Mouse (Mus musculus) C2C12 (cell line): ENCODE data around the gene Fanci. TPM values are rescaled to one million over a fixed set of nuclear protein-coding genes. Genes with fewer than 3 reads are reported as not detected.

Source experiments
- H3K27me3 ChIP-seq: one replicate; pipeline ENCODE4 v1.6.1; 2011; ENCODE audit not compliant: control insufficient read depth, insufficient read depth, insufficient read length
- H3K36me3 ChIP-seq: one replicate; pipeline ENCODE4 v1.6.1; 2011; ENCODE audit not compliant: control insufficient read depth, insufficient read depth
- H3K4me3 ChIP-seq: one replicate; pipeline ENCODE4 v1.5.1; 2011; ENCODE audit warnings: mild to moderate bottlenecking, control low read depth; ENCODE audit not compliant: poor library complexity, insufficient read depth, severe bottlenecking
- H3K79me2 ChIP-seq: one replicate; pipeline ENCODE4 v1.6.1; 2011; ENCODE audit not compliant: control insufficient read depth, insufficient read depth
- H3K79me3 ChIP-seq: one replicate; pipeline ENCODE4 v1.6.1; 2011; ENCODE audit warnings: low read depth, control low read depth
- H3ac ChIP-seq: one replicate; pipeline ENCODE3; 2011; ENCODE audit warnings: low read depth; ENCODE audit not compliant: control insufficient read depth, insufficient read length
- CEBPB ChIP-seq: IDR thresholded peaks from one replicate; pipeline ENCODE4 v1.6.1; 2011; ENCODE audit warnings: low read depth, mild to moderate bottlenecking, control low read depth, moderate library complexity
- CTCF ChIP-seq: IDR thresholded peaks from one replicate; pipeline ENCODE4 v1.5.1; 2011; ENCODE audit not compliant: control insufficient read depth, insufficient read depth, insufficient read length
- FOSL1 ChIP-seq: IDR thresholded peaks from one replicate; pipeline ENCODE4 v1.8.0; 2011; ENCODE audit warnings: mild to moderate bottlenecking, low read length; ENCODE audit not compliant: poor library complexity, insufficient read depth, severe bottlenecking
- MAX ChIP-seq: IDR thresholded peaks from one replicate; pipeline ENCODE4 v1.6.1; 2011; ENCODE audit warnings: mild to moderate bottlenecking, control low read depth
- MYOD1 ChIP-seq: IDR thresholded peaks from one replicate; pipeline ENCODE4 v1.6.1; 2011; ENCODE audit warnings: low read depth; ENCODE audit not compliant: control insufficient read depth, insufficient read length
- MYOG ChIP-seq: IDR thresholded peaks from one replicate; pipeline ENCODE4 v1.6.1; 2011; ENCODE audit not compliant: control insufficient read depth, insufficient read length; ENCODE audit errors: extremely low read depth
- USF1 ChIP-seq: IDR thresholded peaks from one replicate; pipeline ENCODE4 v1.6.1; 2011; ENCODE audit warnings: low read depth, mild to moderate bottlenecking, control low read depth, moderate library complexity
- long read RNA-seq, 2 experiments: library from polyadenylated mRNA; unstranded; transcript quantifications; one replicate each; pipeline ENCODE4 v2.0.0; 2019 to 2020
- polyA plus RNA-seq: library from polyadenylated mRNA; unstranded; fragments of >200 nt; fragmentation: generic; extraction: Trizol; gene quantifications from one replicate; pipeline ENCODE4 v1.2.1, GENCODE M21; 2012; ENCODE audit warnings: missing spikeins

Fanci gene
- polyA plus RNA-seq, result 4.3 TPM
- long read RNA-seq, experiment 1, partial matches to known transcripts, result 0 of 1 reads
- long read RNA-seq, experiment 1, other reads (novel, unspliced or antisense), result 1 of 1 reads
- long read RNA-seq, experiment 2, full-length matches to known transcripts, result 45 of 70 reads
- long read RNA-seq, experiment 2, partial matches to known transcripts, result 1 of 70 reads
- long read RNA-seq, experiment 2, other reads (novel, unspliced or antisense), result 24 of 70 reads

DNA sequence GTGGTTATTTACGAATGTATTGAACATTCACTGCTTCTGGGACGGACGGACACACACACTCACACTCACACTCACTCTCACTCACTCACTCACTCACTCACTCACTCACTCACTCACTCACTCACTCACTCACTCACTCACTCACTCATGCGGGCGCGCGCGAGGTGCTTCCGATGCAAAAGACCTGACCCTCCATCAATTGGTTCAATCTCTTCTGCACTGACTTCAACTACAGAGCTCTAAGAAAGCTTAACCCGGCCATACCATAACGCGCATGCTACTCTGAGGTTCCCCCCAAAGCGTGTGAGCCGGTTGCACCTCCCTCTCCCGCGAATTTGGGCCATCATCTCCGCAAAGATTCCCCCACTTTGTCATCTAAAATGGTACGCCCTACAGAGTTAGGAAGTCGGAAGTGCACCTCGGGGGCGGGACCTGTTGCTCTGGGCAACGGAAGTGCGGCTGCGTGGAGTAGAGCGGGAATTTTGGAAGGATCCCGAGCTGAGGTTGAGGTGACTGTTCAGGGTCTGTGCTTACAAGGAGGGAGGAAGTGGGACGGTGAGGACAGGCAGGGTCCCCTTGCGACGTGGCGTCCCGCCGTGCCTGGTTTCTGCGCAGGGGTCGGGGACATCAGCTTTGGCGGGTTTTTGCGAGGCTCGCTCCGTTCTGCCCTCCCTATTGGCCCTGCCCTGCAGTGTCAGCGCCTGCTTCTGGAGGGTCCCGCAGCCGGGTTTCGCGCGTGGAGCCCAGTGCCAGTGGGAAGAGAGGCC is at the start of gene Fanci:
Gene Fanci, plus strand, starts transcription at position 47 of the 767 bp plus-strand sequence.
- H3K36me3 ChIP-seq, result no peaks in the 10 kb centered on the region
- H3K79me2 ChIP-seq, result peaks cover 7% of the 10 kb centered on the region
- H3K27me3 ChIP-seq, result no peaks in the 10 kb centered on the region
- H3ac ChIP-seq, result peak within 1 kb of the TSS; percentile 81
- H3K4me3 ChIP-seq, result peak within 1 kb of the TSS; percentile 52
- peaks cover 3% of the 10 kb centered on the region for H3K79me3 ChIP-seq
- peak; percentile 47 for TF ChIP-seq MAX
- TF ChIP-seq MYOD1, result no peak

DNA sequence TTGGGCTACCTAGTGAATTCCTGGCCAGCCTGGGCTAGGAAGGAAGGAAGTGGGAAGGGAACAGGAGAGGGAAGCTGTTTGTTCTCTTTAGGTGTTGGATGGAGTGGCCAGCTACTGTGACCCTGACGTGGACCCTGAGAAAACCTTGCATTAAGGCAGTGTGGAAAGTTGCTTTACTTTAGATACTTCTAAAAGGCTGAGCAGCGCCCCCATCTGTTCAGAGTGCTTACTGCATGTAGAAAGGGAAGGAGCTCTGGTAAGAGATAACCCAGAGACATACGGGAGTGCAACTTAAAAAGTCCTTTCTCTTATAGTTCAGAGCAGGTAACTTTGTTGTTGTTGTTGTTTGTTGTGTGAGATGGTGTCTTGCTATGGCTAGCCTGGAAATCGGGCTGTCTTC is 45.8 kb upstream of the Fanci start:
- H3ac ChIP-seq, result no peak overlapping the region
- H3K79me3 ChIP-seq, result peaks cover 6% of the 10 kb centered on the region
- no peaks in the 10 kb centered on the region for H3K27me3 ChIP-seq
- H3K36me3 ChIP-seq, result peaks cover 46% of the 10 kb centered on the region
- peaks cover 28% of the 10 kb centered on the region for H3K79me2 ChIP-seq
- no peak overlapping the region for H3K4me3 ChIP-seq
- TF ChIP-seq USF1 (no peak), MAX (no peak), CTCF (peak; percentile 11), MYOG (no peak), CEBPB (no peak)

GRCm38 (mm10) chr7:79346555-79347075 is 45.1 kb upstream of the Fanci start:
- no peak overlapping the region for H3K4me3 ChIP-seq
- TF ChIP-seq USF1, result no peak
- no peak for TF ChIP-seq MYOG
- TF ChIP-seq MYOD1, result no peak
- no peak for TF ChIP-seq CEBPB
- no peak for TF ChIP-seq FOSL1
- no peak for TF ChIP-seq CTCF
- no peak for TF ChIP-seq MAX
- H3K36me3 ChIP-seq, result peaks cover 48% of the 10 kb centered on the region
- no peak overlapping the region for H3ac ChIP-seq
- peaks cover 6% of the 10 kb centered on the region for H3K79me3 ChIP-seq
- no peaks in the 10 kb centered on the region for H3K27me3 ChIP-seq
- peaks cover 28% of the 10 kb centered on the region for H3K79me2 ChIP-seq

DNA sequence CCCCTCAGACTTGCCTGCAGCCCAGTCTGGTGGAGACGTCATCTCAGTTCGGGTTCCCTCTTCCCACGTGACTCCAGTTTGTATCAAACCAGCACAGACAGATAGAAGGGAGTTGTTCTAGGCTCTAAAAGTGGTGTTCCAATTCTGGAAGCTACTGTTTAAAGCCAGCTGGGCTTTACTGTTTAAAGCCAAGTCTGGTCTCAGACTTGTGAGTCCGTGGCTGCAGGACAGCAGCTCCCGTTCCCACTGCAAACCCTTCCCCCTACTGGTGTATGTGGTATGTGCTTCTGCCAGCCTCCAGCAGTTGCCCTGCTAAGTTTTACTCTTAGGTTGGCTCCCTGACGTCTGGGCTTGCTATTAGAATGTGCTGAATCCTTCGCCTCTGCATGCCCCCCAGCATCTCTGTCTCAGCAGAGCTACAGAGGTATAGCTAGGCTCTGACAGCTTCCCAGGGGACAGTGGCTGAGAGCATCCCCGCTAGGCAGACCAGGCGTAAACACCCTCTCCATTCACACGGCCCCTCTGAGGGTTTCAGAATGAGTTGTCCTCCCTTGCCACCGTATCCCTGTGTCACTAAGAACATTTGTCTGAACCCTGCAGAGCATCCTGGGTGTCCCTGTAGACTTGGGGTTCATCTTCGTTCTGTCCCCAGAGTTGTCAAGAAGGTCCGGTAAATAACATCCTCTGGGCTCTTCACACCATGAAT is 44.5 kb upstream of the Fanci start:
- no peak for TF ChIP-seq CEBPB
- no peak for TF ChIP-seq USF1
- TF ChIP-seq MYOG, result no peak
- no peak for TF ChIP-seq CTCF
- TF ChIP-seq MAX, result no peak
- no peak for TF ChIP-seq FOSL1
- no peak for TF ChIP-seq MYOD1
- Histone ChIP-seq H3K36me3 (peaks cover 54% of the 10 kb centered on the region), H3ac (no peak overlapping the region), H3K27me3 (no peaks in the 10 kb centered on the region), H3K79me2 (peaks cover 28% of the 10 kb centered on the region), H3K4me3 (no peak overlapping the region), H3K79me3 (peaks cover 6% of the 10 kb centered on the region)

DNA sequence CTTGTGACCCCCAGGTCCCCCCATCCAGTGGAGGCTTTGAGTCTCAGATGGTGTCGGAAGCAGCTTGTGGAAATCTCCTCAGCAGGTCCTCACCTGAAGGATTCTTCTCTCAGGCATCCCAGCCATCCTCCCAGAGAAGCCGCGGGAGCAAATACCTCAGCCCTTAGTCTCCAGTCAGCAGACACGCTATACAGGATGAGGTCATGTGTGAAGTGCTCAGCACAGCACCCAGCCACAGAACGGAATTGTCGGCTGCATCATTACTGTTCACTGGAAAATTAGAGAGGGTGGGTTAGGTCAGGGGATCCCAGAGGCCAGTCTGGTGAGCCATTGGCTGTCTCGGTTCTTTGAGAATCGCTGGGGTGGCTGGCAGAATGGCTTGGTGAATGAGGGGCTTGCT is 42.9 kb upstream of the Fanci start:
- H3K79me3 ChIP-seq, result peaks cover 3% of the 10 kb centered on the region
- no peak overlapping the region for H3K4me3 ChIP-seq
- peaks cover 15% of the 10 kb centered on the region for H3K79me2 ChIP-seq
- H3K27me3 ChIP-seq, result no peaks in the 10 kb centered on the region
- H3K36me3 ChIP-seq, result peaks cover 60% of the 10 kb centered on the region
- no peak for TF ChIP-seq CTCF
- no peak for TF ChIP-seq MYOD1
- no peak for TF ChIP-seq MYOG
- TF ChIP-seq MAX, result no peak
- no peak for TF ChIP-seq FOSL1
- TF ChIP-seq CEBPB, result no peak
- TF ChIP-seq USF1, result no peak
- no peak overlapping the region for H3ac ChIP-seq

DNA sequence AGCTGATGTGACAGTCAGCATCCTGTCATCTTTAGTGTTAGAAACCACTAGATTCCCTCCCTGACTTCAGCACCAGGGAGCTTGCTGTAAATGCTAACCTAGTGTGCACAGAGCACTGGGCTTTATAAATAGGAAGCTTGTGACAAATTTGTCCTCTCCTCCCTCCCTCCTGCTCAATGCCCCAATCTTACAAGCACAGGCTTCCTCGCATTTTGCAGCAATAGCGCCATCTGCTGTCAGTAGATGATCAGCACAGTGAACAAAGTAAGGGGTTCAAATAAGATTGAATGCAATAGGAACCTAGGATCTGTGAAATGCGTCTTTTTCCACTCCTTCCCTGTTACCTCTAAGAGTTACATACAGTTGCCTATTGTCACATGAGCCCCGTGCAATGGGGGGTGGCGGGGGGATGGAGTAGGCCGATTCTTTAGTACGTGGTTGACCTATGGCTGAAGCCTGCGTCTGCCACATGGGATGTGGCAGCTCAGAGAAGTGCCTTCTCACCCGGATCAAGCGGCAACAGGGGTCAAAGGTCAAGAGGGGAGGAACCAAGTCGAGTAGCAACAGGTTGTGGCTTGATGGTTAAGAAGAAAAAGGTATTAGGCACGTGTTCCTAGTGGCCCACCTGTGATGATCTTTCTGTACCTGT is 41.9 kb upstream of the Fanci start:
- peaks cover 59% of the 10 kb centered on the region for H3K36me3 ChIP-seq
- H3K79me2 ChIP-seq, result peaks cover 5% of the 10 kb centered on the region
- H3K4me3 ChIP-seq, result no peak overlapping the region
- H3K27me3 ChIP-seq, result no peaks in the 10 kb centered on the region
- peaks cover 2% of the 10 kb centered on the region for H3K79me3 ChIP-seq
- no peak for TF ChIP-seq USF1
- TF ChIP-seq MYOD1, result no peak
- TF ChIP-seq MYOG, result no peak
- peak; percentile 11 for TF ChIP-seq CTCF
- H3ac ChIP-seq, result no peak overlapping the region
